Mouse (Mus musculus): ENCODE results near the gene Aspscr1. TPM values are rescaled to one million over a fixed set of nuclear protein-coding genes. Genes with fewer than 3 reads are reported as not detected.

Aspscr1 gene
- total RNA-seq, 2 experiments from 2014 or later: 45.6 to 47.6 TPM

DNA sequence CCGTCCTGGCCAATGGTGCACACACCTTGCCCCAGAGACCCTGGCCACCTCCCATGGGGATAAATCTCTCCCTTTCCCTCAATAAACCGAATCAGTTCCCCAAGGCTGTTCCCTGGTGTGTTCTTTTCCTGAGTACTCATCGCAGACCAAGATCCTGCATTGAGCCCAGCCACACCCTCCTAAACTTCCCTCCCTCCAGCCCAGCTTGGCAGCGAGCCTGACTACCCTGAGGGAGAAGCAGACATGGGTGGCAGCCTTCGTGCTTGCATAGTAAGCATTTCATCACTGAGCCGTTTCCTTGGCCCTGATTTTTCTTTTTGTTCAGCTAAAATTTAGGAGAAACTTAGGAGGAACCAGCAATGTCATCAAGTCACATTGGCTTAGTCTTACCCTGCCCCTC lies 60.7 kb downstream of the Aspscr1 start:
- no peak for DNase-seq

DNA sequence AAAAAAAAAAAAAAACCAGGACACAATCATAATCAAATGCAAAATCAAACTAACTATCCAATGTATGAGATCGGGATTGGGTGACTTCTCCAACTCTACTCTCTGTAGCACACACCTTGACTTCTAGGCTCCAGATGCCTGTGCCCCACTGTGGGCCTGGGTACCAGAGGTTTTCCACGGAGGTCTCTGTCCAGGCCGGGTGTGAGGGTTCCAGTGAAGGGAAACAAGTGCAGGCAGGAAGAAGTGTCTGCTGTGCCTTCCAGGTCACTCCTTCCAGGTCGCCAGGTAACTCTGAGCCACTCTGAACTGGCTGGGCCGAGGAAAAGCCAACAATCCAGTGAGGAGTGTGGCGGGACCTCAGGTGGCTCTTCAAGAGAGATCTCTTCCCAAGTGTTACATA lies 63.7 kb downstream of the Aspscr1 start:
- DNase-seq: no peak

DNA sequence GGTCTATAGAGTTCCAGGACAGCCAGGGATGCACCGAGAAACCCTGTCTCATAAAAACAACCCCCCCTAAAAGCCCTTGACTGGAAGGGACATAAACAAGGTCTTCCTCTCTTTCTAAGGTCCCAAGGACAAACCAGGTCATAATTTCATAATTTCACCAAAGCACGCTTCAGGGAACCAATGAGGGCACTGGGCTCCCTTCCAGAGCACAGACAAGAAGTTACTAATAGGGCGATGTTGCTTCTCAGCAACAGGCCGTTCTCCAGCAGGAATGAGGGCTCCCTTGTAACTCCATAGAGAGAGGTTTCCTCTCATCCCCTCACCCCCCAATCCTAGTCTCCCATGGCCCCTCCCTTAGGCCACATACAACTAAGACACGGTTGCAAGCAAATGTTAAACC lies 68.2 kb downstream of the Aspscr1 start:
- DNase-seq: no peak

DNA sequence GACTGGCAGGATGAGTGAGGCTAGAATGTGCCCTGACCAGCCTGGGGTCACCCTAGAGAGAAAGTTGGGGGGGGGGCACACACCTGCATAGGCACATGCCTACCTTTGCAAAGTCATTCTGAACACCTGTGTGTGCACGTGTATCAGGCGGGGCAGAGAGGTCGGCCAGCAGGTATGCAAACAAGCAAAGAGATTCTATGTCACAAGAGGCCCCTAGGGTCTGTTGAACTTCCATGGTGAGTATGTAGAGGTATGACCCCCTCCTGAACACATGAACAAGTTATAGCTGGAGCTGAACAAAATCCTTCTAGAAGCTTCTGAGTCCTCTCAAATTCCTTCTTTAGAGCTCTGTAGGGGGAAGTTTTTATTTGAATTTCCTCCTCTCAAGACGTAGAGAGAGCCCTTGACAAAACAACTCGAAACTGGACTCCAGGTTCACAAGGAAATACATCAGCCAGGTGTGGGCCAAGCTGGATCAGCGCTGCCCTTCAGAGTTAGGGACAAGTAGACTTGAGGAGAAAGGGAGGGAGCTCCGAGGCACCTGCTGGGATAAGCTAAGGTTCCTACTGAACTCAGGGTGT lies 71.4 kb downstream of the Aspscr1 start:
- no peak for DNase-seq

- no peak for DNase-seq
These were observed 75.2 kb downstream of the Aspscr1 start for GRCm38 (mm10) chr11:120747974-120748373.

DNA sequence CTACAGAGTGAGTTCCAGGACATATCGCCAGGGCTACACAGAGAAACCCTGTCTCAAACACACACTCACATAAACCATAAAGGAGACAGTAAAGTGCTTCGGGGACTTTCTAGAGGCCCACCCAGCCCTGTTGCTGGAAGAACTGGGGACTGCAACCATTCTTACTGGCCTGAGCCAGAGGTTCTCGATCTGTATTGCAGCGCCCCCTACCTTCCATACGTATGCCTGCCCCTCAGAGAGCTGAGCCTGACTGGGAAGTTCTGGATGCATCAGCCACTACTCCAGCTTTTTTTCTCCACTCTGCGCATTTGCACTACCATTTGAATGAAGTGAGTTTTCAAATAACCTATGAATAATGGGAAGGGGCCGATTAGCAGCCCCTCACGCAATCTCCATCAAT lies 76.7 kb downstream of the Aspscr1 start:
- DNase-seq: no peak

DNA sequence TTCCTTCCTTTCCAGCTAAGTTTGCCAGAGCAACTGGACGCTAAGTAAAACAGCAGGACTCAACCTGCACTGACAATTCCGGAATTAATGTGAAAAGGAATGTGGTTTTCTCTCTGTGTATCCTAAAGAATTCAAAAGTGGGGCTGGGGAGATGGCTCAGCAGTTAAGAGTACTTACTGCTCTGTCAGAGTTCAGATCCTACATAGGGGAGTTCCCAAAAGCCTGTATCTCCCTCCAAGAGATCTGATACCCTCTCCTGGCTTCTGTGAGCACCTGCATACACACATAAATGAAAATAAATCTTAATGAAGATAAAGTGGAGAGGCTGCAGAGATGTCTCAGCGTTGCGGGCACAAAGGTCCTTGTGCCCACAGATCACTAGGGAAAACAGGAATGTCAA lies 78.8 kb downstream of the Aspscr1 start:
- DNase-seq: no peak

Small RNA genes within 50 kb of the gene (microRNA-seq; reads per million reads assigned to microRNA genes)
- gene Mir6936: 1.2 to 3.0 reads per million in 2 experiments

Other genes starting within 250 kb of the Aspscr1 start
- 10 to 100 TPM; 59.9 to 64.4 TPM for gene Nploc4, start 235.3 kb upstream of the Aspscr1 start, total RNA-seq (2021)
- gene Tspan10, start 230.3 kb upstream of the Aspscr1 start, total RNA-seq (2021): under 1 TPM in 1 of 2 experiments, not detected in 1; 0.30 TPM
- under 1 TPM; 0.48 to 0.90 TPM for gene Pde6g, start 219.5 kb upstream of the Aspscr1 start, total RNA-seq (2021)
- gene Oxld1, start 214.9 kb upstream of the Aspscr1 start, total RNA-seq (2021): 10 to 100 TPM; 13.2 to 15.6 TPM
- 10 to 100 TPM; 25.3 to 31.8 TPM for gene Ccdc137, start 214.9 kb upstream of the Aspscr1 start, total RNA-seq (2021)
- gene Arl16, start 205.4 kb upstream of the Aspscr1 start, total RNA-seq (2021): 10 to 100 TPM; 48.3 to 49.8 TPM
- 10 to 100 TPM; 70.4 to 71.7 TPM for gene Mrpl12, start 188.4 kb upstream of the Aspscr1 start, total RNA-seq (2021)
- 10 to 100 TPM; 18.7 to 20.4 TPM for gene Slc25a10, start 181.1 kb upstream of the Aspscr1 start, total RNA-seq (2021)
- under 1 TPM; 0.15 to 0.18 TPM for gene Gcgr, start 142.3 kb upstream of the Aspscr1 start, total RNA-seq (2021)
- gene Mcrip1, start 123.2 kb upstream of the Aspscr1 start, total RNA-seq (2021): 10 to 100 TPM; 71.3 to 71.6 TPM
- not detected for gene Ppp1r27, start 121.8 kb upstream of the Aspscr1 start, total RNA-seq (2021)
- 100 to 1,000 TPM; 118 to 122 TPM for gene P4hb, start 99.7 kb upstream of the Aspscr1 start, total RNA-seq (2021)
- gene Arhgdia, start 91.3 kb upstream of the Aspscr1 start, total RNA-seq (2021): 100 to 1,000 TPM; 266 to 282 TPM
- 10 to 100 TPM; 60.0 to 67.6 TPM for gene Alyref, start 74.6 kb upstream of the Aspscr1 start, total RNA-seq (2021)
- gene Anapc11, start 74.6 kb upstream of the Aspscr1 start, total RNA-seq (2021): 100 to 1,000 TPM in 1 of 2 experiments, 10 to 100 TPM in 1; 85.0 to 103 TPM
- gene Npb, start 64.5 kb upstream of the Aspscr1 start, total RNA-seq (2021): 1 to 10 TPM; 1.2 to 1.8 TPM
- gene Pcyt2, start 55.0 kb upstream of the Aspscr1 start, total RNA-seq (2021): 100 to 1,000 TPM; 138 to 157 TPM
- 10 to 100 TPM; 40.7 to 41.5 TPM for gene Sirt7, start 47.7 kb upstream of the Aspscr1 start, total RNA-seq (2021)
- gene Mafg, start 39.4 kb upstream of the Aspscr1 start, total RNA-seq (2021): 10 to 100 TPM; 77.3 to 86.3 TPM
- 1 to 10 TPM; 1.8 to 2.1 TPM for gene Pycr1, start 29.2 kb upstream of the Aspscr1 start, total RNA-seq (2021)
- 1 to 10 TPM; 4.2 to 4.4 TPM for gene Myadml2, start 24.8 kb upstream of the Aspscr1 start, total RNA-seq (2021)
- 1 to 10 TPM; 3.6 to 3.7 TPM for gene Notum, start 11.8 kb upstream of the Aspscr1 start, total RNA-seq (2021)
- gene Cenpx, start 40.8 kb downstream of the Aspscr1 start, total RNA-seq (2021): 10 to 100 TPM; 15.5 to 15.7 TPM
- 10 to 100 TPM; 56.6 to 69.3 TPM for gene Lrrc45, start 41.0 kb downstream of the Aspscr1 start, total RNA-seq (2021)
- 10 to 100 TPM; 36.5 to 41.0 TPM for gene Rac3, start 48.5 kb downstream of the Aspscr1 start, total RNA-seq (2021)
- 10 to 100 TPM in 1 of 2 experiments, 1 to 10 TPM in 1; 8.1 to 10.8 TPM for gene Dcxr, start 54.3 kb downstream of the Aspscr1 start, total RNA-seq (2021)
- 1 to 10 TPM; 1.7 to 2.3 TPM for gene Cbr2, start 59.1 kb downstream of the Aspscr1 start, total RNA-seq (2021)
- 10 to 100 TPM; 19.5 to 20.1 TPM for gene Hmga1b, start 89.8 kb downstream of the Aspscr1 start, total RNA-seq (2021)
- 10 to 100 TPM; 66.1 to 68.6 TPM for gene Rfng, start 111.2 kb downstream of the Aspscr1 start, total RNA-seq (2021)
- 100 to 1,000 TPM; 146 to 147 TPM for gene Gps1, start 111.3 kb downstream of the Aspscr1 start, total RNA-seq (2021)
- 10 to 100 TPM; 44.7 to 52.9 TPM for gene Dus1l, start 123.4 kb downstream of the Aspscr1 start, total RNA-seq (2021)
- 100 to 1,000 TPM; 173 to 191 TPM for gene Fasn, start 151.6 kb downstream of the Aspscr1 start, total RNA-seq (2021)